Mouse (Mus musculus) forebrain, embryonic 14.5 days (tissue): Measurements from ENCODE around the gene T2. TPM values are rescaled to one million over a fixed set of nuclear protein-coding genes. Genes with fewer than 3 reads are reported as not detected.
"Not testable (repeated sequence)": the region's sequence is repeated elsewhere in the genome, so short reads cannot be mapped to it uniquely, and the experiment has no call there.

Source experiments
- ATAC-seq: fragments of 200-750 bp; cut with Nextera tagmentation; 2 replicates; pipeline ENCODE4 v1.8.0; 2017; ENCODE audit warnings: mild to moderate bottlenecking, moderate library complexity
- DNase-seq: peaks from one replicate; pipeline ENCODE4 v3.0.0-alpha.2; 2015; ENCODE audit warnings: low spot score
- H3K27ac ChIP-seq: fragments of 300-500 bp; sonication (generic); 2 replicates; pipeline ENCODE4 v1.5.1; 2014; ENCODE audit warnings: low read depth, mild to moderate bottlenecking, control low read depth, low read length, moderate library complexity
- H3K27me3 ChIP-seq: fragments of 300-500 bp; sonication (generic); replicated peaks from 2 replicates; pipeline ENCODE4 v1.6.1; 2014; ENCODE audit warnings: low read length, control low read depth, mixed read lengths; ENCODE audit not compliant: control insufficient read depth, insufficient read depth
- H3K36me3 ChIP-seq: fragments of 300-500 bp; sonication (generic); 2 replicates; pipeline ENCODE4 v1.6.1; 2014; ENCODE audit warnings: low read length, control low read depth; ENCODE audit not compliant: control insufficient read depth, insufficient read depth
- H3K4me1 ChIP-seq: fragments of 300-500 bp; sonication (generic); 2 replicates; pipeline ENCODE4 v1.6.1; 2014; ENCODE audit warnings: antibody characterized with exemption, low read length, control low read depth; ENCODE audit not compliant: control insufficient read depth, insufficient read depth
- H3K4me2 ChIP-seq: fragments of 300-500 bp; sonication (generic); 2 replicates; pipeline ENCODE4 v1.6.1; 2014; ENCODE audit warnings: mild to moderate bottlenecking, control low read depth, low read length
- H3K4me3 ChIP-seq: fragments of 300-500 bp; sonication (generic); 2 replicates; pipeline ENCODE4 v1.5.1; 2014; ENCODE audit warnings: low read depth, low read length, control low read depth
- H3K9ac ChIP-seq: fragments of 300-500 bp; sonication (generic); 2 replicates; pipeline ENCODE4 v1.6.1; 2014; ENCODE audit warnings: mild to moderate bottlenecking, low read length, control low read depth, moderate library complexity
- H3K9me3 ChIP-seq: fragments of 300-500 bp; sonication (generic); replicated peaks from 2 replicates; pipeline ENCODE4 v1.6.1; 2016; ENCODE audit warnings: low read length, control low read depth, mixed read lengths; ENCODE audit not compliant: control insufficient read depth
- WGBS: fragments of 180-500 bp; shearing (Covaris S2); extraction: QIAGEN DNeasy Blood & Tissue Kit; methylation state at CpG from one replicate; pipeline ENCODE4 v1.1.7; 2014; 5-methylcytosine and 5-hydroxymethylcytosine counted together
- polyA plus RNA-seq: library from polyadenylated mRNA; unstranded; fragments of >200 nt; fragmentation: Nextera tagmentation; extraction: Ambion mirVana; gene quantifications from 2 replicates; pipeline ENCODE4 v1.2.1, GENCODE M21; 2014

T2 gene
- polyA plus RNA-seq, 1 experiment from 2014 or later: 0.51 TPM

GRCm38 (mm10) chr17:8403932-8404331 lies 48.1 kb downstream of the T2 start:
- DNase-seq, ATAC-seq, H3K4me3 ChIP-seq, H3K4me1 ChIP-seq, H3K9ac ChIP-seq, H3K9me3 ChIP-seq, H3K4me2 ChIP-seq, H3K36me3 ChIP-seq, H3K27ac ChIP-seq, H3K27me3 ChIP-seq: not testable (repeated sequence)
- WGBS: 53% methylated on average over 6 of the region's 8 CpGs

GRCm38 (mm10) chr17:8406285-8406684 lies 50.5 kb downstream of the T2 start:
- Histone ChIP-seq H3K9ac (no peak overlapping the region), H3K27ac (no peak overlapping the region), H3K9me3 (no peaks in the 10 kb centered on the region), H3K4me3 (no peak overlapping the region), H3K4me2 (no peak overlapping the region), H3K27me3 (no peaks in the 10 kb centered on the region), H3K36me3 (no peaks in the 10 kb centered on the region), H3K4me1 (no peaks in the 10 kb centered on the region)
- DNase-seq (no peak), ATAC-seq (no peak)
- WGBS: 18% methylated on average over 6 of the region's 6 CpGs

GRCm38 (mm10) chr17:8408002-8408401 lies 52.2 kb downstream of the T2 start:
- 68% methylated on average over 4 of the region's 4 CpGs for WGBS
- not testable (repeated sequence) for H3K9ac ChIP-seq, DNase-seq, H3K27me3 ChIP-seq, H3K4me2 ChIP-seq, H3K4me1 ChIP-seq, H3K36me3 ChIP-seq, H3K9me3 ChIP-seq, ATAC-seq, H3K27ac ChIP-seq, H3K4me3 ChIP-seq

GRCm38 (mm10) chr17:8408589-8409295 lies 53.0 kb downstream of the T2 start:
- Histone ChIP-seq H3K4me2 (no peak overlapping the region), H3K9me3 (no peaks in the 10 kb centered on the region), H3K9ac (no peak overlapping the region), H3K27me3 (0 out of 2 replicates have a peak, but pooled peaks cover under 1% of the 10 kb centered on the region), H3K4me1 (no peaks in the 10 kb centered on the region), H3K36me3 (no peaks in the 10 kb centered on the region), H3K4me3 (no peak overlapping the region), H3K27ac (no peak overlapping the region)
- ATAC-seq (no peak), DNase-seq (no peak)
- 7% methylated on average over 16 of the region's 16 CpGs for WGBS

DNA sequence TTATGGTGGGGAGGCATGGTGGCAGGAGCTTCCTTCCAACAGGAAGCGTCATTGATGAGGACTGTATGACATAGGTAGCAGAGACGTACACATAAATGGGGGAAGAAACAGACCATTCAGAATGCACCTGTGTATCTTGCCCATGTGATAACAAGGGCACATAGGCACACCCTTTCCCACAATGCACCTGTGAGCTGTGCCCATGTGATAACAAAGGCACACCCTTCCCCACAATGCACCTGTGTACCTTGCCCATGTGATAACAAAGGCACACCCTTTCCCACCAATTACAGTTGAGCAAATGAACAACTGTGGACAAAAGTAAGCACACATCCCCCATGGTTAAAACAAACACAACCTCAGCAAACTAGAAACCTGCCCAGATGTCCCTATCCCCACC lies 54.5 kb downstream of the T2 start:
- Histone ChIP-seq H3K27me3 (0 out of 2 replicates have a peak, but pooled peaks cover 6% of the 10 kb centered on the region), H3K36me3 (no peaks in the 10 kb centered on the region), H3K9me3 (no peaks in the 10 kb centered on the region), H3K4me3 (no peak overlapping the region), H3K9ac (no peak overlapping the region), H3K27ac (no peak overlapping the region), H3K4me2 (no peak overlapping the region), H3K4me1 (peaks cover 10% of the 10 kb centered on the region)
- DNase-seq (no peak), ATAC-seq (no peak)
- 82% methylated on average over 2 of the region's 2 CpGs for WGBS

DNA sequence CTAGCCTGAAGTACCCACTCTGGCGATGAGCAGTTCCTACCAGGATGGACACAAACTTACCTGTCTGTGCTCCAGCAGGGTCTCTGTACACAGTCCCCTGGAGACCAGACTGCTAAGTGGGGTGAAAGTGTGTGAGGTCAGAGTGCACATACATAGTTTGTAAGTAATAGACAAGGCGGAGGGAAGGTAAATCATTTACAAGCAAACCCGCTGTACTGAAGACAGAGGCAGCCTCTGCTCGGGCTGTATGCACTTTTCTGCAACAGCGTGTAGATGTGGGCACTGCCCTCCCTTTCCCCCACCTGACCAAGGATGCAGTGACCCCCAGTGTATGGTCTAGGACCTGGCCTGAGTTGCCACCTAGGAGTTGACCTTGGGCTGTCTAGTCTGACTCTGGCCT lies 57.9 kb downstream of the T2 start:
- no peak for DNase-seq
- Histone ChIP-seq H3K4me3 (no peak overlapping the region), H3K4me1 (peaks cover 12% of the 10 kb centered on the region), H3K36me3 (no peaks in the 10 kb centered on the region), H3K27me3 (0 out of 2 replicates have a peak, but pooled peaks cover 6% of the 10 kb centered on the region), H3K4me2 (no peak overlapping the region), H3K9ac (no peak overlapping the region), H3K27ac (no peak overlapping the region), H3K9me3 (no peaks in the 10 kb centered on the region)
- 47% methylated on average over 5 of the region's 5 CpGs for WGBS
- ATAC-seq: no peak

DNA sequence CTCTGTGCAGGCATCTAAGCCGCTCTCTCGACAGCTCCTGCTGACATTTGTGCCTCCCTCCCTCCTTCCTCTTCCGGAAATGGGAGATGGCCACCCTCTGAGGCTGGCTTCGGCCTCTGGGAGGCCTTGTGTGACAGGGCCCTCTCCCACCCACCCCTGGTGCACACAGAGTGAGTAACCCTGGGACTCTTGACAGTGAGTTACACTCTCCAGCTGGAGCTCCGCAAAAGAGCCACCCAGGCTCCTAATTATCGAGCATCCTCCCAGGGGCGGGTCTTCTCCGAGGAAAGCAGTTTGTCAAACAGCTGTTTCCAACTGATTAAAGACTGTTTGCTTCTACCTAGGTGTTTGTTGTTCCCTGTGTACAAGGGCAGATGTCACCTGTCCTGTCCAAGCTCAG lies 59.7 kb downstream of the T2 start:
- no peak for ATAC-seq
- Histone ChIP-seq H3K4me1 (peaks cover 12% of the 10 kb centered on the region), H3K36me3 (no peaks in the 10 kb centered on the region), H3K4me2 (no peak overlapping the region), H3K9me3 (no peaks in the 10 kb centered on the region), H3K9ac (no peak overlapping the region), H3K4me3 (no peak overlapping the region), H3K27ac (no peak overlapping the region), H3K27me3 (0 out of 2 replicates have a peak, but pooled peaks cover 6% of the 10 kb centered on the region)
- 9% methylated on average over 8 of the region's 8 CpGs for WGBS
- peak; percentile 26 for DNase-seq

DNA sequence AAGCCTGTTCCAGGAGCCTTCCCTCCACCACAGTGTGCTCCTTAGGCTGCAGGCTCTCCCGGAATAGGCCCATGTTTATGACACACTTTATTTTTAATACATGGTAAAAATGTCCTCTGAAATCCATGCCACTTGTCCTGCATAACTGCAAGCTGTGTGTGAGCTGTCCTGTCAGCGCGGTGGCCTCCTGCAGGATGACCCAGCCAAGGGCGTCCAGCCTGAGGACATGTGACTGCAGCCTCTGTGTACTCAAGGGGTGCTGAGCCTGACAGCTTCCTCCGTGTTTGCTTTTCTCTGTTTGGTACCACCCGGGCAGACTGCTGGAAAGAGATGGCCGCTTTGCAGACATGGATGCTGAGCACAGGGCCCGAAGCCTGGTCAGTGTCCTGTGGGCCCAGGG lies 61.1 kb downstream of the T2 start:
- H3K9me3 ChIP-seq: no peaks in the 10 kb centered on the region
- no peak overlapping the region for H3K4me2 ChIP-seq
- ATAC-seq (no peak), DNase-seq (no peak)
- H3K27me3 ChIP-seq: 0 out of 2 replicates have a peak, but pooled peaks cover 6% of the 10 kb centered on the region
- H3K4me3 ChIP-seq: no peak overlapping the region
- WGBS: 70% methylated on average over 8 of the region's 8 CpGs
- no peak overlapping the region for H3K9ac ChIP-seq
- no peaks in the 10 kb centered on the region for H3K36me3 ChIP-seq
- peaks cover 12% of the 10 kb centered on the region for H3K4me1 ChIP-seq
- H3K27ac ChIP-seq: no peak overlapping the region

GRCm38 (mm10) chr17:8420739-8421138 lies 64.9 kb downstream of the T2 start:
- no peak overlapping the region for H3K9ac ChIP-seq
- H3K27me3 ChIP-seq: no peaks in the 10 kb centered on the region
- no peak overlapping the region for H3K27ac ChIP-seq
- H3K4me1 ChIP-seq: no peaks in the 10 kb centered on the region
- H3K4me2 ChIP-seq: no peak overlapping the region
- no peaks in the 10 kb centered on the region for H3K36me3 ChIP-seq
- DNase-seq (no peak), ATAC-seq (no peak)
- no peak overlapping the region for H3K4me3 ChIP-seq
- no peaks in the 10 kb centered on the region for H3K9me3 ChIP-seq
- WGBS: 73% methylated on average over 1 of the region's 1 CpGs
